Mouse (Mus musculus): ENCODE measurements around the gene Polr3b. TPM values are rescaled to one million over a fixed set of nuclear protein-coding genes. Genes with fewer than 3 reads are reported as not detected.

Gene Polr3b
- polyA plus RNA-seq, 1 experiment from 2014 or later = 15.8 TPM

DNA sequence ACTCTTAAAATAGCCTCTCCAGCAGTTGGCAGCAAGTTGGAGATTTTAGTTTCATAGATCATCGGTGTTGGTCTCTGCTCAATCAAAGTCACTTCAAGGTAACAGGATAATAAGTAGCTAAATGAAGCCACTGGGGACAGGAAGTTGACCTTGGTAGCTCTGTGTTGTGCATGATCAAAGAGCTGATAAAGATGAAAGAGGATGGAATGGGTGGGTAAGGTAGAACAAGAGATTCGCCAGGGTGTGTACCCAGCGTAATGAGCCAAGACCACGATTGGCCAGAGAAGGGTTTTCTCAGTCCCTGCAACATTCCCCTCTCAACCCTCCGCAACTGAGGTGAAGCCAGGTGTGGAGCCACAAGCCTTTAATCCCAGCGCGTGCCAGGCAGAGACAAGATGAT is 83.1 kb downstream of the Polr3b start:
- Histone ChIP-seq H3K4me1 (replicated peaks; ENCODE audit: control insufficient read depth, insufficient read depth, low read length) (peaks cover 11% of the 10 kb centered on the region), H3K9ac (ENCODE audit: low read depth, low read length) (no peak overlapping the region), H3K27ac (ENCODE audit: low read depth, low read length) (no peak overlapping the region), H3K36me3 (ENCODE audit: control insufficient read depth, insufficient read depth, low read length) (no peaks in the 10 kb centered on the region; the same call in 1 of the 2 replicates), H3K4me3 (ENCODE audit: low read depth, low read length) (no peak overlapping the region), H3K27me3 (replicated peaks; ENCODE audit: control insufficient read depth, insufficient read depth, low read length) (no peaks in the 10 kb centered on the region), H3K4me2 (no peak overlapping the region), H3K9me3 (ENCODE audit: control insufficient read depth, low read length) (no peaks in the 10 kb centered on the region)
- DNase-seq (ENCODE audit: low spot score) (no peak), ATAC-seq (replicated peaks; ENCODE audit: low FRiP score) (no peak)
- 86% methylated on average over 7 of the region's 7 CpGs for WGBS

- no peak overlapping the region for H3K27ac ChIP-seq (ENCODE audit: low read depth, low read length)
- ATAC-seq (replicated peaks; ENCODE audit: low FRiP score) (no peak), DNase-seq (ENCODE audit: low spot score) (no peak)
- H3K4me1 ChIP-seq (replicated peaks; ENCODE audit: control insufficient read depth, insufficient read depth, low read length) = peaks cover 5% of the 10 kb centered on the region; the same call in 1 of the 2 replicates
- H3K4me2 ChIP-seq = no peak overlapping the region
- no peaks in the 10 kb centered on the region for H3K27me3 ChIP-seq (replicated peaks; ENCODE audit: control insufficient read depth, insufficient read depth, low read length)
- no peaks in the 10 kb centered on the region; the same call in 1 of the 2 replicates for H3K36me3 ChIP-seq (ENCODE audit: control insufficient read depth, insufficient read depth, low read length)
- no peaks in the 10 kb centered on the region for H3K9me3 ChIP-seq (ENCODE audit: control insufficient read depth, low read length)
- H3K9ac ChIP-seq (ENCODE audit: low read depth, low read length) = no peak overlapping the region
- no peak overlapping the region for H3K4me3 ChIP-seq (ENCODE audit: low read depth, low read length)
- WGBS = 72% methylated on average over 8 of the region's 8 CpGs
These were observed 84.5 kb downstream of the Polr3b start for GRCm38 (mm10) chr10:84706543-84706942.

DNA sequence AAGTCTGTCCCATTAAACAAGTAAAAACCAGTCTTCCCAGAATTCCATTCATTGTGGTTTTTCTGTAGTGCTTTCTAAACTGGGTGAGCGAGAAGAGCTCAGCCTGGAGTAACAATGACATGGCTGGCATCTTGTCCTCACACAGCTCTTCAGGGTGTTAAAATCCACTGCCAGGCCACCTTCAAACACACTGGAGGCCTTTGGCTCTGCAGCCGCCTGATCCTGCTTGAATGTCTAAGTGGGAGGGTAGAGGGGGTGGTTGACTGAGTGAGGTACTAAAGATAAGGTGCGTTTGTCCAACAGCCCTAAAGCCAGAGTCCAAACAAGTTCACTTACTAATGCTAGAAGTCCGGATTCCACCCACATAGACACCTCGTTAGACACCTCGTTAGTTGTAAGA is 85.1 kb downstream of the Polr3b start:
- H3K27me3 ChIP-seq (replicated peaks; ENCODE audit: control insufficient read depth, insufficient read depth, low read length) = no peaks in the 10 kb centered on the region
- ATAC-seq (replicated peaks; ENCODE audit: low FRiP score) (no peak), DNase-seq (ENCODE audit: low spot score) (no peak)
- no peak overlapping the region for H3K4me2 ChIP-seq
- no peaks in the 10 kb centered on the region for H3K9me3 ChIP-seq (ENCODE audit: control insufficient read depth, low read length)
- H3K27ac ChIP-seq (ENCODE audit: low read depth, low read length) = no peak overlapping the region
- no peaks in the 10 kb centered on the region; the same call in 1 of the 2 replicates for H3K36me3 ChIP-seq (ENCODE audit: control insufficient read depth, insufficient read depth, low read length)
- no peak overlapping the region for H3K9ac ChIP-seq (ENCODE audit: low read depth, low read length)
- H3K4me3 ChIP-seq (ENCODE audit: low read depth, low read length) = no peak overlapping the region
- peaks cover 5% of the 10 kb centered on the region; the same call in 1 of the 2 replicates for H3K4me1 ChIP-seq (replicated peaks; ENCODE audit: control insufficient read depth, insufficient read depth, low read length)
- WGBS = 45% methylated on average over 6 of the region's 6 CpGs

- Histone ChIP-seq H3K4me3 (ENCODE audit: low read depth, low read length) (no peak overlapping the region), H3K27ac (ENCODE audit: low read depth, low read length) (no peak overlapping the region), H3K9me3 (ENCODE audit: control insufficient read depth, low read length) (no peaks in the 10 kb centered on the region), H3K27me3 (replicated peaks; ENCODE audit: control insufficient read depth, insufficient read depth, low read length) (no peaks in the 10 kb centered on the region), H3K9ac (ENCODE audit: low read depth, low read length) (no peak overlapping the region), H3K36me3 (ENCODE audit: control insufficient read depth, insufficient read depth, low read length) (no peaks in the 10 kb centered on the region), H3K4me1 (replicated peaks; ENCODE audit: control insufficient read depth, insufficient read depth, low read length) (peaks cover 5% of the 10 kb centered on the region; the same call in 1 of the 2 replicates), H3K4me2 (no peak overlapping the region)
- ATAC-seq (replicated peaks; ENCODE audit: low FRiP score) (no peak), DNase-seq (ENCODE audit: low spot score) (no peak)
- WGBS = 67% methylated on average over 14 of the region's 14 CpGs
These were observed 85.8 kb downstream of the Polr3b start for GRCm38 (mm10) chr10:84707752-84708530.

DNA sequence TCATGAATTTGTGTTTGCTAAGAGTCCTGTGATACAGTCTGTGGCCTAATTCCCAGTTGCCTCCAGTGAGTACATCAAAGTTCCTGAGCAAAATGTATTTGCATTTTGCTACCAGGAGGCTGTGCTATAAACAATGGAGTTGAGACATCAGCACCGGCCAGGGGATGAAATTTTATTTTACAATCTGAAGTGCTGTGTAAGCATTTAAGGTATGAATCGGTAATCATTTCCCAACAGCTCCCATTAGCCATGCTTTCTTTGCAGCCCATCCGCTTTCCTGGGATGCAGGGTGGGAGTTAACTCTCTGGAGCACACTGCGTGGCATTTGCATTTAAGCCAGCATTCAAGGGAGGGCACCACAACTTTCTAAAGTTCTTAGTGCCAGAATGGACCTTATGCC is 88.1 kb downstream of the Polr3b start:
- no peak for ATAC-seq (replicated peaks; ENCODE audit: low FRiP score)

DNA sequence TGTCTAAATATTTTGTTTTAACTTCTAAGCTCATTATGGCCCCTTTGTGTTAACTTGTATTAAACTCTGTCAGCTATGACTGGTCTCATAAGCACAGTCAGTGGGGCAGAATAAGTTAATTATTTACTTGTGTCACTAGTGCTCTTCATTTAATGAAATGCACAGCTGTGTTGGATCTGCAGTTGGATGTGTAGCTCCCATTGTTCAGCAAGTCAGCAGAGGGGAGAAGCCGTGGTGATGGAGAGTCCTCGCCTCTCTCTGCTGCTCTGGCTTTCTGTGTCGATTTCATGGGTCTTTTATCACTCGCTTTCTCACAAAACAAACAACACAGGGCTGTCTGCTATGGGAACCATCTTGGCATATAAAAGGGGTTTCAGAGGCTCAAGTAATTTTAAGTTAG is 88.7 kb downstream of the Polr3b start:
- no peaks in the 10 kb centered on the region for H3K27me3 ChIP-seq (replicated peaks; ENCODE audit: control insufficient read depth, insufficient read depth, low read length)
- no peaks in the 10 kb centered on the region; the same call in 1 of the 2 replicates for H3K36me3 ChIP-seq (ENCODE audit: control insufficient read depth, insufficient read depth, low read length)
- no peak for DNase-seq (ENCODE audit: low spot score)
- WGBS = 72% methylated on average over 4 of the region's 4 CpGs
- H3K9me3 ChIP-seq (ENCODE audit: control insufficient read depth, low read length) = no peaks in the 10 kb centered on the region
- no peak overlapping the region for H3K9ac ChIP-seq (ENCODE audit: low read depth, low read length)
- no peak overlapping the region for H3K27ac ChIP-seq (ENCODE audit: low read depth, low read length)
- H3K4me3 ChIP-seq (ENCODE audit: low read depth, low read length) = no peak overlapping the region
- H3K4me2 ChIP-seq = no peak overlapping the region
- no peak for ATAC-seq (replicated peaks; ENCODE audit: low FRiP score)
- peaks cover 5% of the 10 kb centered on the region; the same call in 1 of the 2 replicates for H3K4me1 ChIP-seq (replicated peaks; ENCODE audit: control insufficient read depth, insufficient read depth, low read length)

More for the DNA sequence above, 88.1 kb downstream of the Polr3b start:
- H3K4me3 ChIP-seq (ENCODE audit: low read depth, low read length) = no peak overlapping the region
- no peak overlapping the region for H3K9ac ChIP-seq (ENCODE audit: low read depth, low read length)
- WGBS = 74% methylated on average over 4 of the region's 4 CpGs
- H3K27ac ChIP-seq (ENCODE audit: low read depth, low read length) = no peak overlapping the region
- H3K9me3 ChIP-seq (ENCODE audit: control insufficient read depth, low read length) = no peaks in the 10 kb centered on the region
- H3K4me1 ChIP-seq (replicated peaks; ENCODE audit: control insufficient read depth, insufficient read depth, low read length) = peaks cover 5% of the 10 kb centered on the region; the same call in 1 of the 2 replicates
- no peaks in the 10 kb centered on the region for H3K27me3 ChIP-seq (replicated peaks; ENCODE audit: control insufficient read depth, insufficient read depth, low read length)
- H3K4me2 ChIP-seq = no peak overlapping the region
- no peak for DNase-seq (ENCODE audit: low spot score)
- no peaks in the 10 kb centered on the region; the same call in 1 of the 2 replicates for H3K36me3 ChIP-seq (ENCODE audit: control insufficient read depth, insufficient read depth, low read length)

DNA sequence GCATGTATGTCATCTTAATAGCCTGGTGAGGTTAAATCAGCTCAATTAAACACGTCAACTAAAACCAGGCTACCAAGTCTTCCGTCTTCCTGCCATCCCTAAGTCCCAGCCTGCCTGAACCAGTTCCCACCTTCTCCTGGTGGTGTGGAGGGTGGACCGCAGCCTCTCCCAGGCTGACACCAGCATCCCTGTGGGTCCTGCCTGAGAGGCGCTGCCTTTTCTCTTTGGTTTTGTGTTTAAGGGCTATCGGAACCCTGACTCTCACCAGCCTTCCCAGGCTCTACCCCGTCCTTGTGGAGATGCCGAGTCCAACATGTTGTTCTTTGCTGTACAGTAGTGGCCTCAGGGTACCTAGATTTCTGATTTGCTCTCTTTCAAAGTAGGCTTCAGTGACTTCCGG is 89.4 kb downstream of the Polr3b start:
- Histone ChIP-seq H3K27me3 (replicated peaks; ENCODE audit: control insufficient read depth, insufficient read depth, low read length) (no peaks in the 10 kb centered on the region), H3K4me3 (ENCODE audit: low read depth, low read length) (no peak overlapping the region), H3K9me3 (ENCODE audit: control insufficient read depth, low read length) (no peaks in the 10 kb centered on the region), H3K36me3 (ENCODE audit: control insufficient read depth, insufficient read depth, low read length) (no peaks in the 10 kb centered on the region; the same call in 1 of the 2 replicates), H3K4me2 (no peak overlapping the region), H3K9ac (ENCODE audit: low read depth, low read length) (no peak overlapping the region), H3K27ac (ENCODE audit: low read depth, low read length) (no peak overlapping the region), H3K4me1 (replicated peaks; ENCODE audit: control insufficient read depth, insufficient read depth, low read length) (peaks cover 5% of the 10 kb centered on the region; the same call in 1 of the 2 replicates)
- WGBS = 90% methylated on average over 8 of the region's 8 CpGs
- DNase-seq (ENCODE audit: low spot score) (no peak), ATAC-seq (replicated peaks; ENCODE audit: low FRiP score) (no peak)

DNA sequence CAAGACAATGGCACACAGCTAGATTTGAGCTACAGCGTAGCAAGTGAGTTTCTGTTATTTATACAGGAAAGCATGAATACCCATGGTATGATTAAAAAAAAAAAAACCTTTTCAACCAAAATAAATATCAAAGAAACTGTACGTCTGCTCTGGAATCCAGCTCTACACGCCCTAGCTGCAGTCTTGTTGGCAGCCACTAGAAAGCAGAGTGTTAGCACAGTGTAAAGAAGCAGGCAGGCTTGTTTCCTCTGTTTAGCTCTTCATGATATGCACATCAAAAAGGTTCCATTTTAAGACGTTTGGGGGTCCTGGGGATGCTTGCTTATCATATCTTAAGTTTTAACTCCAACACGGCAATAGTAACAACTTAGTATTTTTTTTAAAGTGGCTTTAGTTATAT is 89.8 kb downstream of the Polr3b start:
- DNase-seq (ENCODE audit: low spot score) = no peak
- H3K9ac ChIP-seq (ENCODE audit: low read depth, low read length) = no peak overlapping the region
- no peak overlapping the region for H3K4me3 ChIP-seq (ENCODE audit: low read depth, low read length)
- H3K27me3 ChIP-seq (replicated peaks; ENCODE audit: control insufficient read depth, insufficient read depth, low read length) = no peaks in the 10 kb centered on the region
- ATAC-seq (replicated peaks; ENCODE audit: low FRiP score) = no peak
- no peak overlapping the region for H3K27ac ChIP-seq (ENCODE audit: low read depth, low read length)
- no peak overlapping the region for H3K4me2 ChIP-seq
- peaks cover 5% of the 10 kb centered on the region; the same call in 1 of the 2 replicates for H3K4me1 ChIP-seq (replicated peaks; ENCODE audit: control insufficient read depth, insufficient read depth, low read length)
- 82% methylated on average over 5 of the region's 5 CpGs for WGBS
- H3K9me3 ChIP-seq (ENCODE audit: control insufficient read depth, low read length) = no peaks in the 10 kb centered on the region
- H3K36me3 ChIP-seq (ENCODE audit: control insufficient read depth, insufficient read depth, low read length) = peaks cover 2% of the 10 kb centered on the region

DNA sequence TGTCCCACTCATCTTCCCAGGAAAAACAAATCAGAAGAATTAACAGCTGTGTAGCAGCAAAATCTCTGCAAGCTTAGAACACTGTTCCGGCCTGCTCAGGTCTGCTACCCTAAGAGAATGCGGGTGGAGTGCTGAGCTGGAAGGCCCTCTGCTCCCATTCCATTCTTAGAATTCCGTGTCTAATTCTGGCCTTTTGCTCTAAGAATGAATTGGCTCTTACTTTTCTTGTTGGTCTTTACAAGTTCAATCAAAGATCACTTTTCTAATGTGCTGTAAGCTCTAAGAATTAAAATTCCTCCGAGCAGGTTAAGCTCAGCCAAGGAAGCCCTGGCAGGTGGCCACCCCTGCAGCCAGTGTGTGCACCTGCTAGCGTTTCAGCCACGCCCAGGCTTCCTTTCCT is 90.4 kb downstream of the Polr3b start:
- DNase-seq (ENCODE audit: low spot score) (no peak), ATAC-seq (replicated peaks; ENCODE audit: low FRiP score) (no peak)
- H3K36me3 ChIP-seq (ENCODE audit: control insufficient read depth, insufficient read depth, low read length) = peaks cover 2% of the 10 kb centered on the region
- no peak overlapping the region for H3K4me2 ChIP-seq
- WGBS = 88% methylated on average over 6 of the region's 6 CpGs
- H3K27me3 ChIP-seq (replicated peaks; ENCODE audit: control insufficient read depth, insufficient read depth, low read length) = no peaks in the 10 kb centered on the region
- H3K4me3 ChIP-seq (ENCODE audit: low read depth, low read length) = no peak overlapping the region
- H3K4me1 ChIP-seq (replicated peaks; ENCODE audit: control insufficient read depth, insufficient read depth, low read length) = no peaks in the 10 kb centered on the region; the same call in 1 of the 2 replicates
- no peak overlapping the region for H3K27ac ChIP-seq (ENCODE audit: low read depth, low read length)
- H3K9ac ChIP-seq (ENCODE audit: low read depth, low read length) = no peak overlapping the region
- no peaks in the 10 kb centered on the region for H3K9me3 ChIP-seq (ENCODE audit: control insufficient read depth, low read length)
